Mouse (Mus musculus) midbrain, embryonic 16.5 days (tissue): ENCODE results near the gene Gfod1. TPM values are rescaled to one million over a fixed set of nuclear protein-coding genes. Genes with fewer than 3 reads are reported as not detected.

Experiments used
- ATAC-seq: fragments of 200-750 bp; cut with Nextera tagmentation; 2 replicates; pipeline ENCODE4 v1.8.0; 2017; ENCODE audit warnings: moderate TSS enrichment
- H3K27ac ChIP-seq: fragments of 300-500 bp; sonication (generic); 2 replicates; pipeline ENCODE4 v1.5.1; 2014; ENCODE audit warnings: mild to moderate bottlenecking, low read length, mixed read lengths
- H3K27me3 ChIP-seq: fragments of 300-500 bp; sonication (generic); 2 replicates; pipeline ENCODE4 v1.6.1; 2014; ENCODE audit warnings: low read depth, low read length, mixed read lengths; ENCODE audit not compliant: control insufficient read depth, insufficient read depth
- H3K36me3 ChIP-seq: fragments of 300-500 bp; sonication (generic); 2 replicates; pipeline ENCODE4 v1.6.1; 2014; ENCODE audit warnings: mild to moderate bottlenecking, low read length, moderate library complexity, mixed read lengths; ENCODE audit not compliant: control insufficient read depth, insufficient read depth
- H3K4me1 ChIP-seq: fragments of 300-500 bp; sonication (generic); 2 replicates; pipeline ENCODE4 v1.6.1; 2014; ENCODE audit warnings: mild to moderate bottlenecking, low read length, mixed read lengths; ENCODE audit not compliant: control insufficient read depth, insufficient read depth
- H3K4me2 ChIP-seq: fragments of 300-500 bp; sonication (generic); 2 replicates; pipeline ENCODE4 v1.6.1; 2014; ENCODE audit warnings: mild to moderate bottlenecking, low read length, mixed read lengths
- H3K4me3 ChIP-seq: fragments of 300-500 bp; sonication (generic); 2 replicates; pipeline ENCODE4 v1.5.1; 2014; ENCODE audit warnings: low read depth, mild to moderate bottlenecking, low read length, moderate library complexity, mixed read lengths
- H3K9ac ChIP-seq: fragments of 300-500 bp; sonication (generic); 2 replicates; pipeline ENCODE4 v1.6.1; 2014; ENCODE audit warnings: low read depth, low read length, mixed read lengths
- H3K9me3 ChIP-seq: fragments of 300-500 bp; sonication (generic); replicated peaks from 2 replicates; pipeline ENCODE4 v1.6.1; 2014; ENCODE audit warnings: mild to moderate bottlenecking, low read length, mixed read lengths; ENCODE audit not compliant: control insufficient read depth, poor library complexity, severe bottlenecking
- WGBS: fragments of 180-500 bp; shearing (Covaris S2); extraction: QIAGEN DNeasy Blood & Tissue Kit; methylation state at CpG from one replicate; pipeline ENCODE4 v1.1.7; 2014; 5-methylcytosine and 5-hydroxymethylcytosine counted together
- polyA plus RNA-seq: library from polyadenylated mRNA; unstranded; fragments of >200 nt; fragmentation: Nextera tagmentation; extraction: Ambion mirVana; gene quantifications from 2 replicates; pipeline ENCODE4 v1.2.1, GENCODE M21; 2015

Gene Gfod1
- polyA plus RNA-seq, 1 experiment from 2014 or later: 2.2 TPM

DNA sequence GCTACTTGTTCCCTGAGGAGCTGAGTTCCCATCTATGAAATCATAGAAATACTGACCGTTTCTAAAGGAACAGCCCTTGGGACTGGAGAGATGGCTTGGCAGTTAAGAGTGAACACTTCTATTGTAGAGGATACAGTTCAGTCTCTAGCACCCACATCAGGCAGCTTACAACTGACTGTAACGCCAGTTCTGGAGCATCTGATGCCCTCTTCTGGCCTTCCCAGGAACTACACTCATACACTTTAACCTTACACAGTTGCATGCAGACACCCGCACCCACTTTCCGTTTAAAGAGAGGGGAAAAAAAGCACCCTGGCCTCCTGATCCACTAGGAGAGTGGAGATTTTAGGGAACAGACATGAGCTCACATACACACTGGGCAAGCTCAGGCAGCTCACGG lies 78.8 kb downstream of the Gfod1 start:
- Histone ChIP-seq H3K4me3 (no peak overlapping the region), H3K27ac (no peak overlapping the region), H3K9me3 (no peaks in the 10 kb centered on the region), H3K36me3 (no peaks in the 10 kb centered on the region), H3K4me1 (no peaks in the 10 kb centered on the region), H3K4me2 (no peak overlapping the region), H3K9ac (no peak overlapping the region), H3K27me3 (no peaks in the 10 kb centered on the region)
- ATAC-seq: no peak
- WGBS: 68% methylated on average over 5 of the region's 5 CpGs

DNA sequence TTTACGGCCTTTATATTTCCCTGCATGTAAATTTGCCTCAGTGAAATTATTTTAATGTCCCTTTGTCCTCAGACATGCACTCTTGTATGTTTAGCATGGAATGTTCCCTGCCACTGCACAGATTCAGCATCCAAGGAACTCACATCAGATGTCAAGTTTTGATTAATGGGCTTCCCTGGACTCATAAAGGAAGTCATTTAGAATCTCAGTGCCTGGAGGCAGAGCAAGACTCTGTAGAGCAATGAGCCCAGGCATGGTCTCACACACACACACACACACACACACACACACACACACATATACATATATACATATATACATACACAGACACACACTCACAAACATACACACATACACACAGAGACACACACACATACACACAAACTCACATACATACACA lies 81.9 kb downstream of the Gfod1 start:
- no peak overlapping the region for H3K4me2 ChIP-seq
- H3K27ac ChIP-seq: no peak overlapping the region
- no peak overlapping the region for H3K4me3 ChIP-seq
- H3K27me3 ChIP-seq: no peaks in the 10 kb centered on the region
- H3K9me3 ChIP-seq: no peaks in the 10 kb centered on the region
- ATAC-seq: no peak
- 81% methylated on average over 1 of the region's 1 CpGs for WGBS
- no peaks in the 10 kb centered on the region; the same call in 1 of the 2 replicates for H3K4me1 ChIP-seq
- no peaks in the 10 kb centered on the region for H3K36me3 ChIP-seq
- no peak overlapping the region for H3K9ac ChIP-seq

DNA sequence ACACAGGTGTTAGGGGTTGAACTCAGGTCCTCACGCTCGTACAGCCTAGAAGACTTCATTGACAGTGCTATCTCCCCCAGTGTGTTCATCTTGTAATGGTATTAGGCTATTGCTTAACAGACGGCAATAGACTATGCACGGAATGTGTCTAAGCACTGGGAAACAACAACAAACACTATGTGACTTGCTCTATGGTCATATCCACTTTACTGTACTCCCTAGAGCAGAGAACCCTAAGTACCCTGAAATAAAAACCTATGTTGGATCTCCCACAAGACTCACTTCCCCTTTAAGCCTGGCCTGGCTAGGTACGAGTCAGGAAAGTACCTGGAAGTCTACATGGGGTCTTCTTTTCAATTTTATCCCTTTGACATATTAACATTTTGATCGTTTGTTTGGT lies 82.7 kb downstream of the Gfod1 start:
- ATAC-seq: no peak
- H3K27ac ChIP-seq: no peak overlapping the region
- WGBS: 91% methylated on average over 6 of the region's 6 CpGs
- H3K4me3 ChIP-seq: no peak overlapping the region
- H3K9me3 ChIP-seq: no peaks in the 10 kb centered on the region
- H3K4me2 ChIP-seq: no peak overlapping the region
- no peaks in the 10 kb centered on the region for H3K36me3 ChIP-seq
- no peaks in the 10 kb centered on the region for H3K27me3 ChIP-seq
- peaks cover 2% of the 10 kb centered on the region; the same call in 1 of the 2 replicates for H3K4me1 ChIP-seq
- no peak overlapping the region for H3K9ac ChIP-seq

DNA sequence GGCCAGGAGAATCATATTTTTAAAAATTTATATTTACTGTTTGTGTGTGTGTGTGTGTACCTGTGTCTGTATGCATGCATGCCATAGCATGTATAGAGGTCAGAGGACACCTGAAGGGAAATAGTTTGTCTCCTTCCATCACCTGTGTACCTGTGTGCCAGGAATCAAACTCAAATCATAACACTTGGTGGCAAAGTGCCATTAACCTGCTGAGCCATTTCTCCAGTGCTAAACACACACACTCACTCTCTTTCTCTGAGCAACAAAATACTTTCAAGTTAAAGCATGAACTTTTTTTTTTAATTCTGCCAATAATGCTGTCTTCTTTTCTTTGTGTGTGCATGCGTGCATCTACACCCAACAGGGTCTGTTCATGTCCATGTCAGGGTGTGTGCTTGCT lies 83.3 kb downstream of the Gfod1 start:
- Histone ChIP-seq H3K27me3 (no peaks in the 10 kb centered on the region), H3K9me3 (no peaks in the 10 kb centered on the region), H3K9ac (no peak overlapping the region), H3K4me2 (no peak overlapping the region), H3K36me3 (no peaks in the 10 kb centered on the region), H3K27ac (no peak overlapping the region), H3K4me3 (no peak overlapping the region), H3K4me1 (peaks cover 8% of the 10 kb centered on the region; the same call in 1 of the 2 replicates)
- no peak for ATAC-seq
- 85% methylated on average over 1 of the region's 1 CpGs for WGBS

DNA sequence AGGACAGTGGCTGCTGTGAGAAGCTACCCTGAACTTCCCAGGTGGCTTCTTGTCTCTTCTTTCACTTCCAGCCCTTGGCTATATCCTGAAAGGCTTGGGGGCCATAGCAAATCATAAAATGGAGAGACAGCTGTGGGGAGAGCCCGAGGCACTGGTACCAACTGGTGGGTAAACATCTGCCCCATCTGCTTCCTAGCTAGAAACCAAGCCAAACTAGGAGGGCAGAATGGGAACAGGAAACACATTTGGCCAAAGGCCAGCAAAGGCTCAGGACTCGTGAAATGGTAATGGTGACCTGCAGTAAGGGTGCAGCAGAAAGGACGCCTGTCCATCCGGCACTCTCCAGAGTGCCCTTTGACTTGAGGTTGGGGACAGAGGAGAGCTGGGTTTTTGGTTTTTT lies 85.2 kb downstream of the Gfod1 start:
- WGBS: 63% methylated on average over 4 of the region's 4 CpGs
- Histone ChIP-seq H3K9me3 (no peaks in the 10 kb centered on the region), H3K4me3 (no peak overlapping the region), H3K4me2 (no peak overlapping the region), H3K27me3 (no peaks in the 10 kb centered on the region), H3K36me3 (no peaks in the 10 kb centered on the region), H3K9ac (no peak overlapping the region), H3K27ac (no peak overlapping the region), H3K4me1 (peaks cover 18% of the 10 kb centered on the region)
- no peak for ATAC-seq

DNA sequence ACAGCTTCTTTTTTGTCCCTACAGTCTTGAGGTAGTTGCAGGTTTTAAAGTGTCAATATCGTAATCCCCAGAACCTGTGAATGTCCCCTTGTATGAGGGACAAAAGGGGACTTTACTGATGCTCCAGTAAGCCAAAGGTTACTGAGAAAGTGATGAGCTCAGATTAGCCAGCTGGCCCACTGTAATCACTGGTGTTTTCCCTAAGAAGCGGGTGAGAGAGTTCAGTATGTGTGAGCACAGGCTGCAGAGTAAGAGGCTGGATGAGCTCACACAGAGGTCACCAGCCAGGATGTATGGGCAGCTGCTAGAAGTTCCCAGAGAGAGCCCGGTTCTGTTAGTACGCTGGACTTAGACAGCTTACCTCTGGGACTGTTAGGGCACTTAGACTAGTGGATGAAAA lies 85.7 kb downstream of the Gfod1 start:
- H3K27ac ChIP-seq: no peak overlapping the region

DNA sequence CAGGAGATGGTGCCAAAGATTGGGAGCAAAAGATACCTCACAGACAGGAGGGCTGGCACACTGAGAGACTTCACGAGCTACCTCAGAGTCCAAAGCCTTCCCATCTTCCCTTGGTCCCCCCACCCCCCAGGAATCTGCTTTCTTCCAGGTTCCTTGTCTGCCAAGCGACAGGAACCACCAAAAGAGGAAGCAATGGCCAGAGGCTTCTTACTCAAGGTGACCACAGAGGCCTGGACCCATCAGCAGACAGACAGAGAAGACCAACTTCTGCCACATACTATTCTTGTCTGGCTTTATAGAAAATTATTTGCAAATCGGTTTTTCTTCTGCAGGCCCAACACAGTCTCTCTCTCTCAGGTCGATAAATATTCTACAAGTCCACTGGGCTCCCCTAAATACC lies 86.3 kb downstream of the Gfod1 start:
- Histone ChIP-seq H3K36me3 (no peaks in the 10 kb centered on the region), H3K4me1 (peaks cover 18% of the 10 kb centered on the region), H3K9ac (no peak overlapping the region), H3K27me3 (no peaks in the 10 kb centered on the region), H3K27ac (no peak overlapping the region), H3K4me2 (no peak overlapping the region), H3K4me3 (no peak overlapping the region), H3K9me3 (no peaks in the 10 kb centered on the region)
- WGBS: 80% methylated on average over 4 of the region's 4 CpGs
- no peak for ATAC-seq

More for the DNA sequence above, 85.7 kb downstream of the Gfod1 start:
- no peak overlapping the region for H3K9ac ChIP-seq
- ATAC-seq: no peak
- H3K27me3 ChIP-seq: no peaks in the 10 kb centered on the region
- peaks cover 18% of the 10 kb centered on the region for H3K4me1 ChIP-seq
- WGBS: 60% methylated on average over 4 of the region's 4 CpGs
- no peak overlapping the region for H3K4me3 ChIP-seq
- no peak overlapping the region for H3K4me2 ChIP-seq
- H3K36me3 ChIP-seq: no peaks in the 10 kb centered on the region
- no peaks in the 10 kb centered on the region for H3K9me3 ChIP-seq

DNA sequence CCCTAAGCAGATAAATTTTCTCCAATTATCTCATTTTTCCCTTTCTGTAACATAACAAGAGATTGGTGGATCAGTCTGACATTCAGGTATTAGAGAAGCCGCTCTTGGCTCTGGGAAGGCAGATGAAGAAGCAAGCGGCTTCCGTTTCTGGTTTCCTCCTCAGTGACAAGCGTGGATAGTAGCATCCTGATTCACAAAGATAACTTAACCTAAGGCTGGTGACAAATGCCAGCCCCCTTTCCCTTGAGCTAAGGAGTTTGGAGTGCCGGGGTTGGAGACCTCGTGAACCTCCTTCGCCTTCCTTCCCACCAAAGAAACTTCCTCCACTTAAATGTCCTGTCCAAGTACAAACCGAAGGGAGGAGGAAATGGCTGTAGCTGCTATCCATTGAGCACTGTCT lies 86.9 kb downstream of the Gfod1 start:
- ATAC-seq: no peak
- no peaks in the 10 kb centered on the region for H3K9me3 ChIP-seq
- H3K4me3 ChIP-seq: no peak overlapping the region
- H3K4me2 ChIP-seq: no peak overlapping the region
- H3K9ac ChIP-seq: no peak overlapping the region
- H3K4me1 ChIP-seq: peaks cover 18% of the 10 kb centered on the region
- H3K27ac ChIP-seq: no peak overlapping the region
- H3K36me3 ChIP-seq: no peaks in the 10 kb centered on the region
- WGBS: 85% methylated on average over 8 of the region's 8 CpGs
- no peaks in the 10 kb centered on the region for H3K27me3 ChIP-seq

DNA sequence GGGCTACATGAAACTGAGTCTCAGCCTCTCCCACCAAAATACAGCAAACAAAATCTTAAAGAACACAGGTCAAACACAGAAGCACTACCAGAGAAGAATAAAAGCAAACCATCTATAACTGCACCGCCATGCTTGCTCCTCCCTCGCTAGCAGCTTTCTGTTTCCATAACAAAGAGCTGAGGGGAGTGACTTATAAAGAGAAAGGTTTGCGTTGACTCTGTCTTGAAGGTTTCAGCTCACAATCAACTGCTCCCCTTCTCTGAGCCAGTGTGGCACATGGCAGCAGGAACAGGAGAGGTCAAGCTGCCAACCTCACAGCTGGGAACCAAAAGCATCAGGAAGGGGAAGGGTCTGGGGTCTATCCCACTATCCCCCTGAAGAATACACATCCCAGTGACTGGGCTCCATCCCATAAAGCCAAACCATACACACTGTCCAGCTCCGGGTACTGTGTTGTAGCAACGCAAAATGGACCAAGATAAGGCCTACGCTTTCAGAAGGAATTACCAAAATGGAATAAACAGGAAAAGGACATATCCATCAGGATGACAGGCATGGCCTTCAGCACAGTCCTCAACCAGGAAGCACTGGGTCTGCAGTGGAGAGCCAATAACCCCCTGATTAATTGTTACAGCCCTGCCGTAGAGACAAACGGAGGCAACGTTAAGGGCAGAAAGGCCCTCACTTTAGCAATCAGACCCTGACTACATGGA lies 87.8 kb downstream of the Gfod1 start:
- 73% methylated on average over 9 of the region's 9 CpGs for WGBS
- no peak for ATAC-seq
- Histone ChIP-seq H3K9ac (no peak overlapping the region), H3K4me1 (peaks cover 18% of the 10 kb centered on the region), H3K27ac (peak overlapping the region; percentile 69), H3K4me2 (peak overlapping the region; percentile 55; the same call in 1 of the 2 replicates), H3K36me3 (no peaks in the 10 kb centered on the region), H3K27me3 (no peaks in the 10 kb centered on the region), H3K9me3 (no peaks in the 10 kb centered on the region), H3K4me3 (no peak overlapping the region)
